In the genomic region with DNA sequence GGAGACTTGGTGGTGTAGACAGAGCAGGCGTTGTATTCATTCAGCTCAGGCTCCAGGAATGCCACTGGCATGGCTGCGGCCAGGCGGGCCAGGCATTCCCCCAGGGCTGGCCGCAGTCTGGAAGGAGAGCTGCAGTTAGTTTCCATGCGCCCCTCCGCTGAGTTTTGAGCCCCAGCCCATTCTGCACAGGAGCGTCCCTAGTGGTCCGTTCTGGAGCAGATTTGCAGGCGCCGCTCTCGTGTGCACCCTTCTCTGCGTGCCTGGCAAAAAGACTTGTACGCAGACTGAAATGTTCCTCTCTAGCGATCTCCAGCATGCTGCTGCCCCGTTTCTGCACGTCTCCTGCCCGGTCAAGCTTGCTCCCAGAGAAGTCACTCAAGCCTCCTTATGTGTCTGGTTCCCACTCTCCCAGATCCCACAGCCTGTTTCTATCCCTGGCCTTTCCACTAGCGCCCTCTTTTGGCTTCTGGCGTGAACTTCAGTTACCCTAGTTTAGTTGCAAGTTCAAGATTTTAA, we compare ENCODE assay signal across 7 mouse cellular contexts.
DNase-seq lines count a peak whose midpoint lies in the region; ATAC-seq and TF ChIP-seq lines count a peak whose summit lies in the region.

No protein-coding gene starts in this region.

- TF ChIP-seq EP300 in liver, embryonic 14.5 days (IDR thresholded peaks at IDR 0.05; ENCODE audit: low read depth) = no peak

- peak; percentile 58 for TF ChIP-seq CTCF in liver, embryonic 14.5 days (IDR thresholded peaks at IDR 0.05; ENCODE audit: low read depth)

- 0 out of 2 replicates have a peak overlapping the region, but pooled peaks have one; percentile 2 for H3K4me3 ChIP-seq in hindbrain, embryonic 11.5 days (ENCODE audit: low read depth, low read length)
- no peak overlapping the region for H3K4me3 ChIP-seq in liver, embryonic 14.5 days (ENCODE audit: insufficient read depth in 1 of 2, low read depth in 2 of 2, low read length in 2 of 2)
- no peak overlapping the region for H3K4me3 ChIP-seq in stomach, embryonic 14.5 days (ENCODE audit: low read depth, low read length)

- no peak overlapping the region for H3K9ac ChIP-seq in hindbrain, embryonic 11.5 days (ENCODE audit: low read depth, low read length)
- no peak overlapping the region for H3K9ac ChIP-seq in liver, embryonic 14.5 days (replicated peaks)
- no peak overlapping the region for H3K9ac ChIP-seq in stomach, embryonic 14.5 days (replicated peaks; ENCODE audit: low read depth, low read length)

- DNase-seq in right cerebral cortex, postnatal 4 days = peak; percentile 59
- no peak for DNase-seq in right cerebral cortex, adult 2 months (ENCODE audit: low spot score in 2 of 2)
- DNase-seq in embryo, embryonic 9.5 days (ENCODE audit: extremely low spot score) = peak; percentile 68
- peak; percentile 69 for DNase-seq in hindbrain, embryonic 11.5 days (ENCODE audit: low spot score)
- no peak for DNase-seq in liver, embryonic 14.5 days (ENCODE audit: low read depth in 3 of 3, low spot score in 3 of 3)
- DNase-seq in ovary, postnatal 14 days (ENCODE audit: low spot score) = no peak

- no peaks in the 10 kb centered on the region for H3K9me3 ChIP-seq in hindbrain, embryonic 11.5 days (ENCODE audit: control insufficient read depth, low read length)
- H3K9me3 ChIP-seq in liver, embryonic 14.5 days (ENCODE audit: control insufficient read depth, low read length) = no peaks in the 10 kb centered on the region
- H3K9me3 ChIP-seq in stomach, embryonic 14.5 days (ENCODE audit: control insufficient read depth, low read depth, low read length) = no peaks in the 10 kb centered on the region

- H3K4me1 ChIP-seq in hindbrain, embryonic 11.5 days (replicated peaks; ENCODE audit: control insufficient read depth, insufficient read depth, low read length) = no peaks in the 10 kb centered on the region
- no peaks in the 10 kb centered on the region for H3K4me1 ChIP-seq in liver, embryonic 14.5 days (replicated peaks; ENCODE audit: control insufficient read depth in 2 of 2, insufficient read depth in 2 of 2, low read length in 1 of 2)
- no peaks in the 10 kb centered on the region for H3K4me1 ChIP-seq in stomach, embryonic 14.5 days (ENCODE audit: control insufficient read depth, insufficient read depth, low read length)

- no peaks in the 10 kb centered on the region for H3K36me3 ChIP-seq in hindbrain, embryonic 11.5 days (ENCODE audit: control insufficient read depth, insufficient read depth, low read length)
- no peaks in the 10 kb centered on the region for H3K36me3 ChIP-seq in liver, embryonic 14.5 days (replicated peaks; ENCODE audit: control insufficient read depth, insufficient read depth, low read depth)
- H3K36me3 ChIP-seq in stomach, embryonic 14.5 days (ENCODE audit: control insufficient read depth, insufficient read depth, low read length) = no peaks in the 10 kb centered on the region

- no peaks in the 10 kb centered on the region for H3K27me3 ChIP-seq in hindbrain, embryonic 11.5 days (ENCODE audit: control insufficient read depth, insufficient read depth, low read length)
- no peaks in the 10 kb centered on the region; the same call in 1 of the 2 replicates for H3K27me3 ChIP-seq in liver, embryonic 14.5 days (ENCODE audit: control insufficient read depth, insufficient read depth, low read length)
- H3K27me3 ChIP-seq in stomach, embryonic 14.5 days (ENCODE audit: control insufficient read depth, insufficient read depth, low read length) = no peaks in the 10 kb centered on the region

- 10% methylated on average over 19 of the region's 19 CpGs for WGBS in hindbrain, embryonic 11.5 days
- 10% methylated on average over 19 of the region's 19 CpGs for WGBS in liver, embryonic 14.5 days (ENCODE audit: insufficient replicate concordance)
- WGBS in stomach, embryonic 14.5 days = 9% methylated on average over 19 of the region's 19 CpGs

- ATAC-seq in hindbrain, embryonic 11.5 days (ENCODE audit: low FRiP score) = peak; percentile 45; the same call in 1 of the 2 replicates
- ATAC-seq in liver, embryonic 14.5 days (ENCODE audit: insufficient read depth) = no peak
- no peak for ATAC-seq in stomach, embryonic 14.5 days (ENCODE audit: insufficient number of reproducible peaks, insufficient read depth, low FRiP score, low read depth)

- no peak overlapping the region for H3K27ac ChIP-seq in hindbrain, embryonic 11.5 days (ENCODE audit: low read depth, low read length)
- no peak overlapping the region for H3K27ac ChIP-seq in liver, embryonic 14.5 days
- no peak overlapping the region for H3K27ac ChIP-seq in stomach, embryonic 14.5 days (ENCODE audit: low read length)

- H3K4me2 ChIP-seq in hindbrain, embryonic 11.5 days (replicated peaks; ENCODE audit: low read depth, low read length) = no peak overlapping the region
- H3K4me2 ChIP-seq in liver, embryonic 14.5 days (ENCODE audit: low read depth) = no peak overlapping the region
- H3K4me2 ChIP-seq in stomach, embryonic 14.5 days (replicated peaks; ENCODE audit: low read depth, low read length) = 0 out of 2 replicates have a peak overlapping the region, but pooled peaks have one; percentile 23

Comparison
In these comparisons a context has a peak if more than half of its experiments do, and no peak if none do; other contexts are left out.
1. DNase-seq: peak in right cerebral cortex, postnatal 4 days (single experiment), embryo, embryonic 9.5 days (single experiment) and hindbrain, embryonic 11.5 days (single experiment); none in right cerebral cortex, adult 2 months (0 of 2), liver, embryonic 14.5 days (0 of 3) and ovary, postnatal 14 days (single experiment).